Mouse (Mus musculus) megakaryocyte, embryonic 14.5 days (primary cell): Measurements from ENCODE around the gene Fzr1.

ENCODE experiments used
- FLI1 ChIP-seq: IDR thresholded peaks from 2 replicates; pipeline ENCODE4 v1.6.1; 2012; ENCODE audit warnings: low read length, inconsistent platforms, mixed read lengths
- GATA1 ChIP-seq: IDR thresholded peaks from 3 replicates; pipeline ENCODE4 v1.6.1; 2012; ENCODE audit warnings: mixed read lengths, low read length, inconsistent platforms, borderline replicate concordance

- TF ChIP-seq GATA1 (no peak), FLI1 (no peak)
Measured at GRCm38 (mm10) chr10:81366477-81367206, 11.7 kb downstream of the Fzr1 start.
